Mouse (Mus musculus) megakaryocyte, adult 5-6 weeks (primary cell): ENCODE results near the gene Abo. TPM values are rescaled to one million over a fixed set of nuclear protein-coding genes. Genes with fewer than 3 reads are reported as not detected.

ENCODE experiments used
- ATAC-seq: 2 replicates; pipeline ENCODE4 v1.8.0; 2016; ENCODE audit warnings: mild to moderate bottlenecking, inconsistent platforms; ENCODE audit not compliant: poor library complexity, severe bottlenecking
- total RNA-seq, 2 experiments: library from RNA; stranded (forward) in 1 of 2; stranded (reverse) in 1 of 2; fragments of 153-499, 151-499 nt in 1 of 2; fragments of 221-1000, 200-1000 nt in 1 of 2; gene quantifications; 2 replicates each; pipeline versions ENCODE4 v1.2.3 to v1.2.4; 2015 to 2017

Abo gene
- total RNA-seq, 2 experiments from 2014 or later = not detected

DNA sequence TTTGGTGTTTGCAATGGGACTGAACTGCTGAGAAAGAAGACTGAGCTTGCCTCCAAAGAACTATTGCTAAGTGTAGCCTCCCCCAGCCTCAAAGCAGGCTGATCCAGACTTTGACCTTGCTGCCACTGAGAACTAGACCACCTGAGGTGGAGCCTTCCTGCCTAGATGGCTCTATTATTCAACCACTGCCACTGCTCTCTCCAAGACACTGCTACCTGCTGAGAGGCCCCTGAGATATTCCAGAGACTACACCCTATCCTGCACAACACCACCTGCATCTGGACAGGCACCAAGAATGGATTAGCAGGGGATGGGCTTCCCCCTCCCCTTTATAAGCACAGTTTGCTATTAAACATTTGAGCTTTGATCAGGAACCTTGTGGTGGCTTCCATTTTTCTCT is 13.8 kb upstream of the Abo start:
- no peak for ATAC-seq

GRCm38 (mm10) chr2:26870666-26871065 is 5.9 kb upstream of the Abo start:
- ATAC-seq = no peak

- peak; percentile 98 for ATAC-seq
Observed at GRCm38 (mm10) chr2:26862856-26863255, 1.9 kb downstream of the Abo start.

GRCm38 (mm10) chr2:26847706-26848105 is 17.1 kb downstream of the Abo start:
- peak; percentile 87 for ATAC-seq

DNA sequence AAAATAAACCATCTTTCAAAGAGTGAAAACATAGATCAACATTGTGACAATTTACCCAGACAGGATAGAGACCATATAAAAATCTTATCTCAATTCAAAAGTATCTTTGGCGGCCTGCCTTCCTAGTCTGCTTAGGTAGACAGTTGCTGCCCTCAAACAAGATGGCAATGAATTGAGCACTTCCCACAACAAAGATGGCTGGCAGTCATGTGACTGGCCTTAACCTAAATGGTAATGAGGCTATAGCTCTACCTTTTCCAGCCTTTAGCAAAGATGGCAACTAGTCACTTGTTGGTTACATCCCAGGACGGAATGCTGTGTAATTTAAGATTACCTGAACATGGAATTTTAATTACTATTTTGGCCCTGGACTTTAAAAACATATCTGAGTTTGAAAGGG is 32.3 kb downstream of the Abo start:
- no peak for ATAC-seq

- ATAC-seq = no peak
Observed at GRCm38 (mm10) chr2:26828047-26828446, 36.7 kb downstream of the Abo start.

DNA sequence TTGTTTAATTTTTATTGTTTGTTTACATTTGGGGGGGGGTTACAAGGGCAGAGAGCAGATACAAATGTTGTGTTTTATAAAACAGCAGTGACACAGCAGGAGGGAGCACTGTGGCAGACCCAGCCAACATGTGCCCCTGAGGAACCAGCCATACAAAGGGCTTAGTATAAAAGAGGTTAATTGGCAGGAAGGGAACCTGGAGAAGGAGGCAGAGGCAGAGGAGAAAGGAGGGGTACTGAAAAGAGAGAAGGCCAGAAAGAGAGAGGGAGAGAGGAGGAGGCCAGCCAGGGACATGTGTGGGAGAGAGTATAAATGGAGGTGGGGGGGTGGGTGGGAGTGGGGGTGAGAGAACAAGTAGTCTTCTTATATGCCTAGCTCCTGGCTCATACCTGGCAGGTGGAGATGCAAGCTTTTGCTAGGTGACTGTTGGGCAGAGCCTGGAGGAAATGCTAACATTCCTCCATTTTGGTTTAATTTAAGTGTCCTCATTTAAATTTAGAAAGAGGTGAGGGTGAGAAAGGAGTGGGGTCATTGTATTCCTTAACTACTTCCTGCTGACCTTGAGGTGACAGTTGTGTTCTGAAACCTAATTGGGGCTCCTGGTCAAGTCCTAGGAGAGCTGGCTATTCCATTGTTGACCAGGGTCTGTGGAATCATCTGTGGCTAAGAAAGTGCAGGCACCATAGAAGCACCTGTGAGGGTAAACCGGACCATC is 37.4 kb downstream of the Abo start:
- no peak for ATAC-seq

Other genes with a start within 250 kb of the Abo start
- 0.33 TPM in 1 of 2 replicates, not detected in the other for gene Fam69b, start 236.5 kb downstream of the Abo start, total RNA-seq (2015)
- 0.11 and 0.33 TPM in 2 replicates for gene Fam69b, start 236.5 kb downstream of the Abo start, total RNA-seq (2017)
- 0.96 TPM in 1 of 2 replicates, not detected in the other for gene Lcn4, start 193.7 kb downstream of the Abo start, total RNA-seq (2015)
- gene Lcn4, start 193.7 kb downstream of the Abo start, total RNA-seq (2017) = not detected in 2 replicates
- 8.9 and 9.2 TPM in 2 replicates for gene Surf6, start 37.9 kb upstream of the Abo start, total RNA-seq (2015)
- gene Surf6, start 37.9 kb upstream of the Abo start, total RNA-seq (2017) = 20.7 and 27.9 TPM in 2 replicates
- 5.6 and 7.2 TPM in 2 replicates for gene Med22, start 45.7 kb upstream of the Abo start, total RNA-seq (2015)
- gene Med22, start 45.7 kb upstream of the Abo start, total RNA-seq (2017) = 10.9 and 12.7 TPM in 2 replicates
- 1,352 and 1,498 TPM in 2 replicates for gene Rpl7a, start 45.8 kb upstream of the Abo start, total RNA-seq (2015)
- gene Rpl7a, start 45.8 kb upstream of the Abo start, total RNA-seq (2017) = 1,113 and 1,311 TPM in 2 replicates
- gene Surf2, start 51.4 kb upstream of the Abo start, total RNA-seq (2015) = 31.3 and 35.6 TPM in 2 replicates
- 34.0 and 34.5 TPM in 2 replicates for gene Surf2, start 51.4 kb upstream of the Abo start, total RNA-seq (2017)
- gene Surf1, start 51.6 kb upstream of the Abo start, total RNA-seq (2015) = 102 and 106 TPM in 2 replicates
- 61.3 and 77.4 TPM in 2 replicates for gene Surf1, start 51.6 kb upstream of the Abo start, total RNA-seq (2017)
- 95.0 and 100 TPM in 2 replicates for gene Surf4, start 68.9 kb upstream of the Abo start, total RNA-seq (2015)
- gene Surf4, start 68.9 kb upstream of the Abo start, total RNA-seq (2017) = 86.1 and 98.4 TPM in 2 replicates
- 0.16 and 0.60 TPM in 2 replicates for gene Stkld1, start 69.1 kb upstream of the Abo start, total RNA-seq (2015)
- not detected in 2 replicates for gene Stkld1, start 69.1 kb upstream of the Abo start, total RNA-seq (2017)
- gene Rexo4, start 99.4 kb upstream of the Abo start, total RNA-seq (2015) = 19.4 and 21.1 TPM in 2 replicates
- 69.1 and 72.6 TPM in 2 replicates for gene Rexo4, start 99.4 kb upstream of the Abo start, total RNA-seq (2017)
- 0.04 TPM in 1 of 2 replicates, not detected in the other for gene Adamts13, start 108.4 kb upstream of the Abo start, total RNA-seq (2015)
- gene Adamts13, start 108.4 kb upstream of the Abo start, total RNA-seq (2017) = 0.24 and 0.95 TPM in 2 replicates
- 11.9 and 14.9 TPM in 2 replicates for gene Cacfd1, start 144.9 kb upstream of the Abo start, total RNA-seq (2015)
- 4.7 and 7.5 TPM in 2 replicates for gene Cacfd1, start 144.9 kb upstream of the Abo start, total RNA-seq (2017)
- gene Slc2a6, start 163.0 kb upstream of the Abo start, total RNA-seq (2015) = 23.0 and 23.3 TPM in 2 replicates
- gene Slc2a6, start 163.0 kb upstream of the Abo start, total RNA-seq (2017) = 39.1 and 40.0 TPM in 2 replicates
- gene Mymk, start 207.2 kb upstream of the Abo start, total RNA-seq (2015) = not detected in 2 replicates
- not detected in 2 replicates for gene Mymk, start 207.2 kb upstream of the Abo start, total RNA-seq (2017)
- not detected in 2 replicates for gene Adamtsl2, start 214.4 kb upstream of the Abo start, total RNA-seq (2015)
- gene Adamtsl2, start 214.4 kb upstream of the Abo start, total RNA-seq (2017) = not detected in 2 replicates